Mouse (Mus musculus) lung, adult 2 months (tissue): ENCODE results near the gene Sox2.

ENCODE experiments used
- CTCF ChIP-seq: fragments of 200-500 bp; IDR thresholded peaks from 2 replicates; pipeline ENCODE4 v1.5.1; 2011; ENCODE audit warnings: mild to moderate bottlenecking, low read length, control low read depth; ENCODE audit not compliant: insufficient read depth
- POLR2A ChIP-seq: fragments of 200-500 bp; IDR thresholded peaks from 2 replicates; pipeline ENCODE4 v1.6.1; 2011; ENCODE audit warnings: low read depth, mild to moderate bottlenecking, control low read depth, low read length, borderline replicate concordance; ENCODE audit errors: extremely low read depth

GRCm38 (mm10) chr3:34653235-34653976, 3.2 kb downstream of the Sox2 start:
- no peak for TF ChIP-seq CTCF
- TF ChIP-seq POLR2A: no peak
